Mouse (Mus musculus): ENCODE measurements around the gene Ebf4. TPM values are rescaled to one million over a fixed set of nuclear protein-coding genes. Genes with fewer than 3 reads are reported as not detected.
"Not testable (repeated sequence)": the region's sequence is repeated elsewhere in the genome, so short reads cannot be mapped to it uniquely, and the experiment has no call there.

Gene Ebf4
- polyA plus RNA-seq, 1 experiment from 2014 or later, result 2.6 TPM

- 92% methylated on average over 5 of the region's 5 CpGs for WGBS
- no peak overlapping the region for H3K4me3 ChIP-seq
- H3K9ac ChIP-seq, result no peak overlapping the region
- H3K36me3 ChIP-seq, result peaks cover 7% of the 10 kb centered on the region; the same call in 1 of the 2 replicates
- no peak overlapping the region for H3K27ac ChIP-seq
- H3K4me1 ChIP-seq, result peaks cover 10% of the 10 kb centered on the region
- no peak overlapping the region for H3K4me2 ChIP-seq
- H3K9me3 ChIP-seq, result no peaks in the 10 kb centered on the region
- no peak for ATAC-seq (ENCODE audit: insufficient number of reproducible peaks, low FRiP score, low TSS enrichment, low read depth)
- peaks cover 56% of the 10 kb centered on the region for H3K27me3 ChIP-seq
Observed at GRCm38 (mm10) chr2:130357551-130357950, 62.6 kb downstream of the Ebf4 start.

- H3K27ac ChIP-seq, result no peak overlapping the region
- peaks cover 7% of the 10 kb centered on the region; the same call in 1 of the 2 replicates for H3K36me3 ChIP-seq
- no peak for ATAC-seq (ENCODE audit: insufficient number of reproducible peaks, low FRiP score, low TSS enrichment, low read depth)
- 10% methylated on average over 5 of the region's 5 CpGs for whole genome bisulfite sequencing
- H3K4me1 ChIP-seq, result peaks cover 10% of the 10 kb centered on the region
- H3K4me2 ChIP-seq, result no peak overlapping the region
- H3K4me3 ChIP-seq, result no peak overlapping the region
- no peak overlapping the region for H3K9ac ChIP-seq
- H3K9me3 ChIP-seq, result no peaks in the 10 kb centered on the region
- H3K27me3 ChIP-seq, result peaks cover 69% of the 10 kb centered on the region
Observed at GRCm38 (mm10) chr2:130358852-130359251, 63.9 kb downstream of the Ebf4 start.

GRCm38 (mm10) chr2:130362511-130363026 lies 67.6 kb downstream of the Ebf4 start:
- Histone ChIP-seq H3K4me3 (no peak overlapping the region), H3K27ac (no peak overlapping the region), H3K4me2 (no peak overlapping the region), H3K4me1 (peaks cover 17% of the 10 kb centered on the region), H3K36me3 (peaks cover 7% of the 10 kb centered on the region; the same call in 1 of the 2 replicates), H3K9me3 (no peaks in the 10 kb centered on the region), H3K9ac (no peak overlapping the region), H3K27me3 (peaks cover 81% of the 10 kb centered on the region)
- no peak for ATAC-seq (ENCODE audit: insufficient number of reproducible peaks, low FRiP score, low TSS enrichment, low read depth)
- WGBS, result 5% methylated on average over 14 of the region's 14 CpGs

DNA sequence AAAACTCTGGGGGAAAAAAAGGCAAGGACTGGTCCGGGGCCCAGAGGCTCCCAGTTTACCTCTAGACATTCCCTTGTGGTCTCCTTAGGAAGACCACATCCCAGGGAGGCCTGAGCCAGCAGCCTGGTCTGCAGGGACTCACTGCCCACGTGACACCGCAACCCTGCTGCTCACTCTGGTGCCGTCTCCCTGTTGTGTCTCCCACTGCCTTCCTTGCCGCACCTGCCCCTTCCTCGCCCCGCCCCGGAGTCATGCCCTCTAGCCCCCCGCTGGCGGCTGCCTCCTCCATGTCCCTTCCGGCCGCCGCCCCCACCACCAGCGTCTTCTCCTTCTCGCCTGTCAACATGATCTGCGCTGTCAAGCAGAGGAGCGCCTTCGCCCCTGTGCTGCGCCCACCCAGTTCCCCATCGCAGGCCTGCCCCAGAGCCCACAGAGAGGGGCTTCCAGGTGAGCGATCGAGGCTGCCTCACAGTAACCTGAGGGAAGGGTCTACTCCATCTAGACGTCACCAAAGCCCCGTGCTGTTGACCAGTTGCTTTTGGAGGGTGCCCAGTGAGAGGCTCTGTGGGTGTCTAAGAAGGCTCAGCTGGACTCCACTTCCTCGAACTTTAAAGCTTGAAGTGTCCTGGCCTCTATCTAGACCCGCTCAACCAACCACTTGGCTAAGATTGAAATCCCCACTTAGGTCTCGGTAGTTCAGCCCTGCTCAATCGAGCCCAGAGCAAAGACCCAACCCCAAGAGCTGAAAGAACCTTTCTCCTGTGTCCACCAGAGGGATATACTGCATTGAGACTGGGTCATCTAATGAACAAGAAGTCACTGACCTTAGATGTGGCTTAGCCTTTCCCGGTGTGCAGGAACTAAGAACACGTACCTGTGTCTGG lies 70.5 kb downstream of the Ebf4 start:
- 12% methylated on average over 29 of the region's 30 CpGs for whole genome bisulfite sequencing
- no peaks in the 10 kb centered on the region for H3K36me3 ChIP-seq
- peaks cover 55% of the 10 kb centered on the region for H3K27me3 ChIP-seq
- H3K27ac ChIP-seq, result no peak overlapping the region
- peak overlapping the region; percentile 42 for H3K4me2 ChIP-seq
- peak overlapping the region; percentile 28 for H3K4me3 ChIP-seq
- no peaks in the 10 kb centered on the region for H3K9me3 ChIP-seq
- H3K9ac ChIP-seq, result no peak overlapping the region
- peaks cover 17% of the 10 kb centered on the region for H3K4me1 ChIP-seq
- ATAC-seq (ENCODE audit: insufficient number of reproducible peaks, low FRiP score, low TSS enrichment, low read depth), result no peak

DNA sequence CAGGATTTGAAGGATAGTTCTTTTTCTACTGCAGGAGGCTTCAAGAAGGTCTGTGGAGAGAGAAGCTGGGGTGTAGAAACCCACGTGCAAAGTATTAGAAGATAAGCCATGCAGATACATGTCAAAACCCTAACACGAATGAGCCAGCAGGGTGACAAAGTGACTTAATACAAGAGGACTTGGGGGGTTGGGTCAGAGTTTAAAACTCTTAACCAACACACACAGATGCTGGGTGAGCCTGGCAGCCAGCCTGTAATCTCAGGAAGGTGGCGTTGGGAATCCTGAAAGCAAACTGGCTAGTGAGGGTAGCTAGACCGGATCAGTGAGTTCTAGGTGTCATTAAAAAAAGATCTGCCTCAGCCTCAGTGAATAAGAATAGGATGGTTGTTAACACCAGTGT lies 72.4 kb downstream of the Ebf4 start:
- 58% methylated on average over 4 of the region's 4 CpGs for WGBS
- no peak overlapping the region for H3K9ac ChIP-seq

GRCm38 (mm10) chr2:130373026-130373425 lies 78.1 kb downstream of the Ebf4 start:
- not testable (repeated sequence) for H3K4me2 ChIP-seq; H3K27me3 ChIP-seq; H3K4me1 ChIP-seq; H3K9ac ChIP-seq; H3K36me3 ChIP-seq; ATAC-seq (ENCODE audit: insufficient number of reproducible peaks, low FRiP score, low TSS enrichment, low read depth); H3K9me3 ChIP-seq; H3K27ac ChIP-seq; H3K4me3 ChIP-seq
- 34% methylated on average over 1 of the region's 1 CpGs for WGBS

More for the DNA sequence above, 72.4 kb downstream of the Ebf4 start:
- no peak for ATAC-seq (ENCODE audit: insufficient number of reproducible peaks, low FRiP score, low TSS enrichment, low read depth)
- H3K4me1 ChIP-seq, result peaks cover 8% of the 10 kb centered on the region
- no peaks in the 10 kb centered on the region for H3K9me3 ChIP-seq
- peaks cover 36% of the 10 kb centered on the region for H3K27me3 ChIP-seq
- H3K4me3 ChIP-seq, result no peak overlapping the region
- H3K27ac ChIP-seq, result no peak overlapping the region
- H3K4me2 ChIP-seq, result no peak overlapping the region
- no peaks in the 10 kb centered on the region for H3K36me3 ChIP-seq

- no peak overlapping the region for H3K9ac ChIP-seq
- H3K4me2 ChIP-seq, result 0 out of 2 replicates have a peak overlapping the region, but pooled peaks have one; percentile 3
- WGBS, result 48% methylated on average over 4 of the region's 4 CpGs
- H3K4me1 ChIP-seq, result no peaks in the 10 kb centered on the region
- peak; percentile 63; the same call in 1 of the 2 replicates for ATAC-seq (ENCODE audit: insufficient number of reproducible peaks, low FRiP score, low TSS enrichment, low read depth)
- H3K36me3 ChIP-seq, result no peaks in the 10 kb centered on the region
- H3K27me3 ChIP-seq, result no peaks in the 10 kb centered on the region
- H3K27ac ChIP-seq, result no peak overlapping the region
- no peaks in the 10 kb centered on the region for H3K9me3 ChIP-seq
- H3K4me3 ChIP-seq, result no peak overlapping the region
Observed at GRCm38 (mm10) chr2:130374951-130375350, 80.0 kb downstream of the Ebf4 start.

GRCm38 (mm10) chr2:130383205-130383604 lies 88.2 kb downstream of the Ebf4 start:
- ATAC-seq (ENCODE audit: insufficient number of reproducible peaks, low FRiP score, low TSS enrichment, low read depth), result no peak
- no peak overlapping the region for H3K4me2 ChIP-seq
- WGBS, result 34% methylated on average over 3 of the region's 3 CpGs
- H3K9me3 ChIP-seq, result no peaks in the 10 kb centered on the region
- no peaks in the 10 kb centered on the region for H3K4me1 ChIP-seq
- no peak overlapping the region for H3K4me3 ChIP-seq
- no peaks in the 10 kb centered on the region for H3K36me3 ChIP-seq
- no peaks in the 10 kb centered on the region for H3K27me3 ChIP-seq
- H3K27ac ChIP-seq, result no peak overlapping the region
- no peak overlapping the region for H3K9ac ChIP-seq

DNA sequence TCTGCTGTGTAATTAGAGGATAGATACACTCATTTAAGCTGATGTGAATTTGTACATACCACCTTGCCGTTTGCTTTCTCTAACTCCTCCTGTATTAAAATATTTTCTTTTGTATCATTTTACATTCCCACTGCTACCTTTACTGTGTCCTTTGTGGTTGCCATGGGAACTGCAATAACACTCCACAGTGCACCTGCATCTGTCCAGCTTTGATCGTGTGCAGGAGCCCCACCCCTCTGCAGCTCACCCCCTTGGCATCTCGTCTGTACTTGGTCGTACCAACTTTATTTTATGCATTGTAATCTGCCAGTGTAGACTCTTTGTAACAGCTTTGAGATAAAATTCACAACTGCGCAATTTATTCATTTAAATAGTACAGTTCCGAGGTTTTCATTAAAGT lies 88.9 kb downstream of the Ebf4 start:
- ATAC-seq (ENCODE audit: insufficient number of reproducible peaks, low FRiP score, low TSS enrichment, low read depth), result no peak
- H3K27me3 ChIP-seq, result no peaks in the 10 kb centered on the region
- H3K9me3 ChIP-seq, result no peaks in the 10 kb centered on the region
- no peaks in the 10 kb centered on the region for H3K36me3 ChIP-seq
- 49% methylated on average over 6 of the region's 6 CpGs for WGBS
- no peaks in the 10 kb centered on the region for H3K4me1 ChIP-seq
- no peak overlapping the region for H3K4me3 ChIP-seq
- H3K4me2 ChIP-seq, result no peak overlapping the region
- H3K9ac ChIP-seq, result no peak overlapping the region
- no peak overlapping the region for H3K27ac ChIP-seq

GRCm38 (mm10) chr2:130386212-130386611 lies 91.2 kb downstream of the Ebf4 start:
- no peak overlapping the region for H3K4me3 ChIP-seq
- 56% methylated on average over 1 of the region's 1 CpGs for WGBS
- no peak overlapping the region for H3K9ac ChIP-seq
- no peak for ATAC-seq (ENCODE audit: insufficient number of reproducible peaks, low FRiP score, low TSS enrichment, low read depth)
- H3K9me3 ChIP-seq, result no peaks in the 10 kb centered on the region
- no peaks in the 10 kb centered on the region for H3K4me1 ChIP-seq
- no peak overlapping the region for H3K4me2 ChIP-seq
- no peak overlapping the region for H3K27ac ChIP-seq
- H3K36me3 ChIP-seq, result peaks cover 11% of the 10 kb centered on the region
- H3K27me3 ChIP-seq, result no peaks in the 10 kb centered on the region

- Histone ChIP-seq H3K4me2 (no peak overlapping the region), H3K4me3 (no peak overlapping the region), H3K9ac (no peak overlapping the region), H3K4me1 (no peaks in the 10 kb centered on the region), H3K36me3 (peaks cover 35% of the 10 kb centered on the region), H3K9me3 (no peaks in the 10 kb centered on the region), H3K27me3 (no peaks in the 10 kb centered on the region), H3K27ac (no peak overlapping the region)
- no peak for ATAC-seq (ENCODE audit: insufficient number of reproducible peaks, low FRiP score, low TSS enrichment, low read depth)
- 83% methylated on average over 2 of the region's 2 CpGs for WGBS
Observed at GRCm38 (mm10) chr2:130388796-130389195, 93.8 kb downstream of the Ebf4 start.

- no peak overlapping the region for H3K4me3 ChIP-seq
- H3K27me3 ChIP-seq, result no peaks in the 10 kb centered on the region
- WGBS, result 84% methylated on average over 11 of the region's 11 CpGs
- H3K27ac ChIP-seq, result no peak overlapping the region
- H3K9ac ChIP-seq, result no peak overlapping the region
- no peaks in the 10 kb centered on the region for H3K9me3 ChIP-seq
- peaks cover 3% of the 10 kb centered on the region for H3K4me1 ChIP-seq
- no peak for ATAC-seq (ENCODE audit: insufficient number of reproducible peaks, low FRiP score, low TSS enrichment, low read depth)
- peaks cover 54% of the 10 kb centered on the region for H3K36me3 ChIP-seq
- no peak overlapping the region for H3K4me2 ChIP-seq
Observed at GRCm38 (mm10) chr2:130390993-130391625, 96.1 kb downstream of the Ebf4 start.

Data from limb, embryonic 15.5 days (tissue).